Mouse (Mus musculus) lung, postnatal 14 days (tissue): Measurements from ENCODE around the gene Nexn.

Experiments used
- DNase-seq: peaks from one replicate; pipeline ENCODE4 v3.0.0; 2021

Nexn gene

GRCm38 (mm10) chr3:152277912-152278311 lies 11.8 kb upstream of the Nexn start:
- no peak for DNase-seq

GRCm38 (mm10) chr3:152276935-152277334 lies 10.8 kb upstream of the Nexn start:
- DNase-seq = no peak

GRCm38 (mm10) chr3:152275008-152275407 lies 8.9 kb upstream of the Nexn start:
- DNase-seq = no peak

GRCm38 (mm10) chr3:152272974-152273685 lies 7.0 kb upstream of the Nexn start:
- no peak for DNase-seq

GRCm38 (mm10) chr3:152271876-152272275 lies 5.7 kb upstream of the Nexn start:
- DNase-seq = no peak

- DNase-seq = no peak
These were observed 5.0 kb upstream of the Nexn start for GRCm38 (mm10) chr3:152271071-152271710.

GRCm38 (mm10) chr3:152268099-152268498 lies 1.9 kb upstream of the Nexn start:
- DNase-seq = no peak

- DNase-seq = peak; percentile 75
These were observed 657 bp downstream of the Nexn start for GRCm38 (mm10) chr3:152265351-152266035.

GRCm38 (mm10) chr3:152264830-152265229 lies 1.3 kb downstream of the Nexn start:
- no peak for DNase-seq

GRCm38 (mm10) chr3:152264374-152264773 lies 1.8 kb downstream of the Nexn start:
- no peak for DNase-seq

GRCm38 (mm10) chr3:152261948-152262347 lies 4.2 kb downstream of the Nexn start:
- DNase-seq = peak; percentile 17

- DNase-seq = no peak
These were observed 4.7 kb downstream of the Nexn start for GRCm38 (mm10) chr3:152261436-152261835.

GRCm38 (mm10) chr3:152260362-152260761 lies 5.8 kb downstream of the Nexn start:
- no peak for DNase-seq

- DNase-seq = peak; percentile 83
These were observed 6.7 kb downstream of the Nexn start for GRCm38 (mm10) chr3:152259409-152259808.

- DNase-seq = no peak
These were observed 8.6 kb downstream of the Nexn start for GRCm38 (mm10) chr3:152257528-152257927.

GRCm38 (mm10) chr3:152250487-152250886 lies 15.7 kb downstream of the Nexn start:
- no peak for DNase-seq

GRCm38 (mm10) chr3:152247708-152248107 lies 18.4 kb downstream of the Nexn start:
- no peak for DNase-seq

GRCm38 (mm10) chr3:152245273-152245910 lies 20.8 kb downstream of the Nexn start:
- no peak for DNase-seq

GRCm38 (mm10) chr3:152243304-152243703 lies 22.8 kb downstream of the Nexn start:
- DNase-seq = no peak

- no peak for DNase-seq
These were observed 25.1 kb downstream of the Nexn start for GRCm38 (mm10) chr3:152241098-152241497.

- no peak for DNase-seq
These were observed 26.6 kb downstream of the Nexn start for GRCm38 (mm10) chr3:152239592-152239991.

GRCm38 (mm10) chr3:152238836-152239235 lies 27.3 kb downstream of the Nexn start:
- no peak for DNase-seq

- no peak for DNase-seq
These were observed 30.3 kb downstream of the Nexn start for GRCm38 (mm10) chr3:152235805-152236204.

- no peak for DNase-seq
These were observed 30.9 kb downstream of the Nexn start for GRCm38 (mm10) chr3:152235238-152235637.
